Mouse (Mus musculus): Measurements from ENCODE around the gene Syne1. TPM values are rescaled to one million over a fixed set of nuclear protein-coding genes. Genes with fewer than 3 reads are reported as not detected.

The Syne1 gene
- total and polyA plus RNA-seq, 3 experiments = 5.3 to 6.8 TPM; not detected in 1

- Histone ChIP-seq H3K27ac (ENCODE audit: control insufficient read depth, low read depth, low read length) (no peak overlapping the region), H3K4me3 (ENCODE audit: control insufficient read depth in 1 of 2, insufficient read depth in 1 of 2, low read depth in 2 of 2, low read length in 2 of 2) (no peak overlapping the region), H3K4me1 (ENCODE audit: control insufficient read depth in 1 of 2, insufficient read depth in 2 of 2, low read length in 2 of 2) (no peaks in the 10 kb centered on the region), H3K9ac (ENCODE audit: control insufficient read depth, low read depth, low read length, poor library complexity, severe bottlenecking) (no peak overlapping the region), H3K79me2 (ENCODE audit: control insufficient read depth, insufficient read depth, low read length, poor library complexity) (no peaks in the 10 kb centered on the region), H3K27me3 (ENCODE audit: control insufficient read depth in 1 of 2, insufficient read depth in 2 of 2, low read length in 2 of 2) (peaks cover 0 to 2% of the 10 kb centered on the region in 2 experiments; a peak in 1 of 4 replicates), H3K36me3 (ENCODE audit: control insufficient read depth in 1 of 2, insufficient read depth in 2 of 2, low read length in 2 of 2) (no peaks in the 10 kb centered on the region), H3K9me3 (replicated peaks; ENCODE audit: insufficient read depth, low read length) (no peaks in the 10 kb centered on the region)
- TF ChIP-seq GABPA (IDR thresholded peaks at IDR 0.05; ENCODE audit: low read depth, low read length) = no peak
- no peak for TF ChIP-seq E2F4 (IDR thresholded peaks at IDR 0.05; ENCODE audit: borderline replicate concordance, low read depth, low read length)
- no peak for TF ChIP-seq ZNF384 (IDR thresholded peaks at IDR 0.05; ENCODE audit: low read depth, low read length)
- no peak for TF ChIP-seq POLR2AphosphoS5 (IDR thresholded peaks at IDR 0.05; ENCODE audit: borderline replicate concordance, low read depth, low read length)
- no peak for DNase-seq (ENCODE audit: low read depth, low spot score)
Measured at GRCm38 (mm10) chr10:5468638-5469037, 82.6 kb downstream of the Syne1 start.

GRCm38 (mm10) chr10:5453830-5454229 is 97.5 kb downstream of the Syne1 start:
- Histone ChIP-seq H3K4me1 (ENCODE audit: control insufficient read depth in 1 of 2, insufficient read depth in 2 of 2, low read length in 2 of 2) (no peaks in the 10 kb centered on the region), H3K9ac (ENCODE audit: control insufficient read depth, low read depth, low read length, poor library complexity, severe bottlenecking) (no peak overlapping the region), H3K27me3 (ENCODE audit: control insufficient read depth in 1 of 2, insufficient read depth in 2 of 2, low read length in 2 of 2) (no peaks in the 10 kb centered on the region), H3K4me3 (ENCODE audit: control insufficient read depth in 1 of 2, insufficient read depth in 1 of 2, low read depth in 2 of 2, low read length in 2 of 2) (no peak overlapping the region), H3K36me3 (ENCODE audit: control insufficient read depth in 1 of 2, insufficient read depth in 2 of 2, low read length in 2 of 2) (no peaks in the 10 kb centered on the region), H3K9me3 (replicated peaks; ENCODE audit: insufficient read depth, low read length) (no peaks in the 10 kb centered on the region), H3K79me2 (ENCODE audit: control insufficient read depth, insufficient read depth, low read length, poor library complexity) (no peaks in the 10 kb centered on the region), H3K27ac (ENCODE audit: control insufficient read depth, low read depth, low read length) (no peak overlapping the region)
- TF ChIP-seq BHLHE40 (IDR thresholded peaks at IDR 0.05; ENCODE audit: borderline replicate concordance, low read depth, low read length) (no peak), USF2 (IDR thresholded peaks at IDR 0.05; ENCODE audit: borderline replicate concordance in 1 of 2, insufficient read depth in 1 of 2, low read depth in 1 of 2, low read length in 2 of 2) (no peak), TCF12 (IDR thresholded peaks at IDR 0.05; ENCODE audit: low read depth, low read length) (no peak), CHD1 (IDR thresholded peaks at IDR 0.05; ENCODE audit: low read depth, low read length) (no peak), MAFK (IDR thresholded peaks at IDR 0.05; ENCODE audit: borderline replicate concordance, low read depth, low read length) (no peak), RCOR1 (IDR thresholded peaks at IDR 0.05; ENCODE audit: low read depth, low read length) (no peak), ZC3H11A (IDR thresholded peaks at IDR 0.05; ENCODE audit: low read depth, low read length) (no peak), JUND (IDR thresholded peaks at IDR 0.05; ENCODE audit: low read depth, low read length) (no peak), KAT2A (conservative IDR thresholded peaks at IDR 0.05; ENCODE audit: low read depth, low read length) (no peak), NELFE (IDR thresholded peaks at IDR 0.05; ENCODE audit: low read depth, low read length) (no peak), MEF2A (IDR thresholded peaks at IDR 0.05; ENCODE audit: extremely low read depth, insufficient replicate concordance, low read depth, low read length, poor library complexity, severe bottlenecking) (no peak), MAX (IDR thresholded peaks at IDR 0.05; ENCODE audit: low read length) (no peak), CHD2 (IDR thresholded peaks at IDR 0.05; ENCODE audit: low read length) (no peak), ZNF384 (IDR thresholded peaks at IDR 0.05; ENCODE audit: low read depth, low read length) (no peak), MAZ (IDR thresholded peaks at IDR 0.05; ENCODE audit: low read depth, low read length) (no peak), MYB (IDR thresholded peaks at IDR 0.05; ENCODE audit: low read depth, low read length) (no peak), SIN3A (IDR thresholded peaks at IDR 0.05; ENCODE audit: low read length) (no peak)
- no peak for DNase-seq (ENCODE audit: low read depth, low spot score)

All from MEL (cell line).